Mouse (Mus musculus): ENCODE results near the gene Necap1. TPM values are rescaled to one million over a fixed set of nuclear protein-coding genes. Genes with fewer than 3 reads are reported as not detected.

Necap1 gene
- polyA plus RNA-seq, 1 experiment from 2014 or later = 31.2 TPM

GRCm38 (mm10) chr6:122836974-122837373 lies 37.3 kb upstream of the Necap1 start:
- ATAC-seq = no peak
- H3K27ac ChIP-seq (ENCODE audit: low read length) = no peak overlapping the region
- DNase-seq (ENCODE audit: low spot score) = no peak
- H3K9ac ChIP-seq (replicated peaks; ENCODE audit: low read depth) = no peak overlapping the region
- H3K4me1 ChIP-seq (ENCODE audit: insufficient read depth, low read depth, low read length) = no peaks in the 10 kb centered on the region
- peak; percentile 29; the same call in 1 of the 2 replicates for TF ChIP-seq CTCF (IDR thresholded peaks at IDR 0.05)
- TF ChIP-seq EP300 (IDR thresholded peaks at IDR 0.05) = no peak
- 96% methylated on average over 3 of the region's 3 CpGs for WGBS
- H3K36me3 ChIP-seq (ENCODE audit: insufficient read depth, low read length) = peaks cover 64% of the 10 kb centered on the region
- no peak overlapping the region for H3K4me3 ChIP-seq (ENCODE audit: low read depth, low read length)
- no peaks in the 10 kb centered on the region for H3K9me3 ChIP-seq (ENCODE audit: low read length)
- H3K4me2 ChIP-seq (replicated peaks; ENCODE audit: low read depth, low read length) = no peak overlapping the region
- H3K27me3 ChIP-seq (replicated peaks; ENCODE audit: insufficient read depth, low read length) = no peaks in the 10 kb centered on the region

DNA sequence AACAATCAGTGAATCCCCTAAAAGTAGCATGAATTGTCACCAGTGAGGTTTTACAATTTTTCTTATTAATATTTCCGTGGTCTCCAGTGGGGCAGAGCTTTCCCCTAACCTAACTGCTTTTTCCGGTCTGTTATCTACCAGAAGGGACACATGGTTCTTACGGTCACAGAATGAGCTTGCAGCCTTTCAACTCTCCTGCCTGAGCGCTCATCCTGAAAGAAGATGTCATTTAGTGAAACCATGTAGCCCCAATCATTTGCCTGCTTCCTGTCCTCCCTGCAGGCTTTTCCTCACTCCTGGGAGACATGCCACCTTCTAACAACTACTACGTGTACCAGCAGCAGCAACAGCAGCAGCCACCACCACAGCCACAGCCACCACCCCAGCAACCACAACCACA lies 36.7 kb upstream of the Necap1 start:
- ATAC-seq = no peak
- 91% methylated on average over 5 of the region's 5 CpGs for WGBS
- H3K9ac ChIP-seq (replicated peaks; ENCODE audit: low read depth) = no peak overlapping the region

DNA sequence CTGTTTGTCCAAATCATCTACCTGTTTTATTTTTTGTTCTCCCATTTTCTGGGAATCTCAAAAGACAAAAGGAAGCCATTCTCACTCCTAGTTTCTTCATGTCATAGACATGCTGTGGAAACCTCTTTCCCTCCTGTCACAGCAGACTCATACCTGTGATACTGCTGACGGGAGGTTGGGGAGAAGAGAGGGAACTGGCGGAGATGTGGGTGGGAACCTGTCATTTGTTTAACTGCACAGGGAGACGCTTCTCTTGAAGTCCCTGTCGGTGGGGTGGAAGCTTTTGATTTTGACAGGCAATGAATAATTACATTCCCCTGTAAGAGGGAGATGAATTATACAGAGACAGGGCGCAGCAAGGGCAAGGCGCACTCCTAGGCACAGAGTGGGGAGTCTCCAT lies 30.5 kb upstream of the Necap1 start:
- no peaks in the 10 kb centered on the region for H3K27me3 ChIP-seq (replicated peaks; ENCODE audit: insufficient read depth, low read length)
- H3K27ac ChIP-seq (ENCODE audit: low read length) = no peak overlapping the region
- ATAC-seq (no peak), DNase-seq (ENCODE audit: low spot score) (no peak)
- H3K9ac ChIP-seq (replicated peaks; ENCODE audit: low read depth) = no peak overlapping the region
- no peak overlapping the region for H3K4me3 ChIP-seq (ENCODE audit: low read depth, low read length)
- no peak overlapping the region for H3K4me2 ChIP-seq (replicated peaks; ENCODE audit: low read depth, low read length)
- no peaks in the 10 kb centered on the region for H3K9me3 ChIP-seq (ENCODE audit: low read length)
- TF ChIP-seq EP300 (IDR thresholded peaks at IDR 0.05) = no peak
- no peak for TF ChIP-seq CTCF (IDR thresholded peaks at IDR 0.05)
- H3K4me1 ChIP-seq (ENCODE audit: insufficient read depth, low read depth, low read length) = no peaks in the 10 kb centered on the region
- peaks cover 42% of the 10 kb centered on the region for H3K36me3 ChIP-seq (ENCODE audit: insufficient read depth, low read length)
- WGBS = 63% methylated on average over 6 of the region's 6 CpGs

More for the DNA sequence above, 36.7 kb upstream of the Necap1 start:
- H3K36me3 ChIP-seq (ENCODE audit: insufficient read depth, low read length) = peaks cover 65% of the 10 kb centered on the region
- DNase-seq (ENCODE audit: low spot score) = no peak
- no peak overlapping the region for H3K4me3 ChIP-seq (ENCODE audit: low read depth, low read length)
- TF ChIP-seq CTCF (IDR thresholded peaks at IDR 0.05) = no peak
- no peak for TF ChIP-seq EP300 (IDR thresholded peaks at IDR 0.05)
- no peaks in the 10 kb centered on the region for H3K4me1 ChIP-seq (ENCODE audit: insufficient read depth, low read depth, low read length)
- H3K4me2 ChIP-seq (replicated peaks; ENCODE audit: low read depth, low read length) = no peak overlapping the region
- no peaks in the 10 kb centered on the region for H3K9me3 ChIP-seq (ENCODE audit: low read length)
- no peaks in the 10 kb centered on the region for H3K27me3 ChIP-seq (replicated peaks; ENCODE audit: insufficient read depth, low read length)
- no peak overlapping the region for H3K27ac ChIP-seq (ENCODE audit: low read length)

- WGBS = 53% methylated on average over 2 of the region's 2 CpGs
- Histone ChIP-seq H3K4me1 (ENCODE audit: insufficient read depth, low read depth, low read length) (no peaks in the 10 kb centered on the region), H3K9me3 (ENCODE audit: low read length) (no peaks in the 10 kb centered on the region), H3K9ac (replicated peaks; ENCODE audit: low read depth) (no peak overlapping the region), H3K36me3 (ENCODE audit: insufficient read depth, low read length) (no peaks in the 10 kb centered on the region), H3K27me3 (replicated peaks; ENCODE audit: insufficient read depth, low read length) (no peaks in the 10 kb centered on the region), H3K4me3 (ENCODE audit: low read depth, low read length) (no peak overlapping the region), H3K27ac (ENCODE audit: low read length) (no peak overlapping the region), H3K4me2 (replicated peaks; ENCODE audit: low read depth, low read length) (no peak overlapping the region)
- TF ChIP-seq CTCF (IDR thresholded peaks at IDR 0.05) = no peak
- TF ChIP-seq EP300 (IDR thresholded peaks at IDR 0.05) = no peak
- ATAC-seq (no peak), DNase-seq (ENCODE audit: low spot score) (no peak)
These were observed 21.6 kb upstream of the Necap1 start for GRCm38 (mm10) chr6:122852696-122853095.

DNA sequence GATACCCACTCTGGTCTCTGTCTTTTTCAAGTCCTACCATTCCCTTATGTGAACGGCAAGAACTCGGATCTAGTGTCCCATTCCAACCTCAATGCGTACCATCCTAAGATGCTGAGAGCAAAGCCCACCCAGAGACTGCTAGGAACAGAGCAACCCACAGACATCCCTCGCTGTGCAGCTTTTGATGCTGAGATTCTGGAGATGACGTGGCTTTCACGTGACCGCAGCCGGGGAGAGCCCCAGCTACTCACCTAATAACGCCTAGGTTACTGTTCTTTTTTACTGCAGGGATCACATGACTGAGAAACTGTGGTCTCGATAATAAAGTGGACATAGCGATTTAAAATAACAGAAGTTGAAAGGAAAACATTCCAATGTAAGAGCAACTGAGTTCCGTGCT lies 19.7 kb upstream of the Necap1 start:
- 77% methylated on average over 12 of the region's 12 CpGs for WGBS
- Histone ChIP-seq H3K27ac (ENCODE audit: low read length) (no peak overlapping the region), H3K9ac (replicated peaks; ENCODE audit: low read depth) (no peak overlapping the region), H3K9me3 (ENCODE audit: low read length) (no peaks in the 10 kb centered on the region), H3K4me2 (replicated peaks; ENCODE audit: low read depth, low read length) (no peak overlapping the region), H3K27me3 (replicated peaks; ENCODE audit: insufficient read depth, low read length) (no peaks in the 10 kb centered on the region), H3K36me3 (ENCODE audit: insufficient read depth, low read length) (no peaks in the 10 kb centered on the region), H3K4me1 (ENCODE audit: insufficient read depth, low read depth, low read length) (no peaks in the 10 kb centered on the region), H3K4me3 (ENCODE audit: low read depth, low read length) (no peak overlapping the region)
- ATAC-seq = no peak
- DNase-seq (ENCODE audit: low spot score) = no peak
- TF ChIP-seq EP300 (IDR thresholded peaks at IDR 0.05) = no peak
- TF ChIP-seq CTCF (IDR thresholded peaks at IDR 0.05) = no peak

GRCm38 (mm10) chr6:122855955-122856354 lies 18.3 kb upstream of the Necap1 start, which contains the start of gene C3ar1:
Gene C3ar1 (minus strand): TSS chr6:122856161.
- Histone ChIP-seq H3K4me3 (ENCODE audit: low read depth, low read length) (no peak within 1 kb of the TSS), H3K9ac (replicated peaks; ENCODE audit: low read depth) (no peak within 1 kb of the TSS), H3K27ac (ENCODE audit: low read length) (no peak within 1 kb of the TSS), H3K4me2 (replicated peaks; ENCODE audit: low read depth, low read length) (no peak within 1 kb of the TSS), H3K4me1 (ENCODE audit: insufficient read depth, low read depth, low read length) (no peaks in the 10 kb centered on the region), H3K9me3 (ENCODE audit: low read length) (no peaks in the 10 kb centered on the region), H3K27me3 (replicated peaks; ENCODE audit: insufficient read depth, low read length) (no peaks in the 10 kb centered on the region), H3K36me3 (ENCODE audit: insufficient read depth, low read length) (no peaks in the 10 kb centered on the region)
- 36% methylated on average over 7 of the region's 7 CpGs for WGBS
- DNase-seq (ENCODE audit: low spot score) (no peak), ATAC-seq (no peak)
- TF ChIP-seq EP300 (IDR thresholded peaks at IDR 0.05) (no peak), CTCF (IDR thresholded peaks at IDR 0.05) (no peak)

- WGBS = 67% methylated on average over 6 of the region's 6 CpGs
These were observed 11.8 kb upstream of the Necap1 start for GRCm38 (mm10) chr6:122862434-122862833.

More at GRCm38 (mm10) chr6:122862434-122862833, 11.8 kb upstream of the Necap1 start:
- no peak overlapping the region for H3K27ac ChIP-seq (ENCODE audit: low read length)
- DNase-seq (ENCODE audit: low spot score) (no peak), ATAC-seq (no peak)
- no peak overlapping the region for H3K4me2 ChIP-seq (replicated peaks; ENCODE audit: low read depth, low read length)
- TF ChIP-seq EP300 (IDR thresholded peaks at IDR 0.05) = no peak
- TF ChIP-seq CTCF (IDR thresholded peaks at IDR 0.05) = peak; percentile 42
- no peaks in the 10 kb centered on the region for H3K9me3 ChIP-seq (ENCODE audit: low read length)
- H3K27me3 ChIP-seq (replicated peaks; ENCODE audit: insufficient read depth, low read length) = no peaks in the 10 kb centered on the region
- no peak overlapping the region for H3K4me3 ChIP-seq (ENCODE audit: low read depth, low read length)
- no peak overlapping the region for H3K9ac ChIP-seq (replicated peaks; ENCODE audit: low read depth)
- H3K36me3 ChIP-seq (ENCODE audit: insufficient read depth, low read length) = no peaks in the 10 kb centered on the region
- no peaks in the 10 kb centered on the region for H3K4me1 ChIP-seq (ENCODE audit: insufficient read depth, low read depth, low read length)
